In genomic region chr4:155652283-155653085, GRCm38 (mm10) we compare ENCODE assay signal across 10 mouse cellular contexts. TPM values are rescaled to one million over a fixed set of nuclear protein-coding genes. Genes with fewer than 3 reads are reported as not detected.
DNase-seq lines count a peak whose midpoint lies in the region; ATAC-seq and TF ChIP-seq lines count a peak whose summit lies in the region.
"Had no signal": no experiment of that assay in that cellular context is flagged by ENCODE, and none has a peak within 500 bp of the region (broad histone marks: within the 10 kb centered on the region; RNA-seq: fewer than 3 reads in every experiment).

No protein-coding gene starts in this region.

- H3K4me1 ChIP-seq in kidney, embryonic 15.5 days: peaks cover 49% of the 10 kb centered on the region
- peaks cover 27% of the 10 kb centered on the region for H3K4me1 ChIP-seq in hindbrain, embryonic 16.5 days (ENCODE audit: control insufficient read depth, insufficient read depth, low read depth, low read length)
- H3K4me1 ChIP-seq in midbrain, postnatal 0 days (ENCODE audit: insufficient read depth, low read length): peaks cover 3% of the 10 kb centered on the region; the same call in 1 of the 2 replicates

- H3K27me3 ChIP-seq in kidney, embryonic 15.5 days: peaks cover 51% of the 10 kb centered on the region
- H3K27me3 ChIP-seq in hindbrain, embryonic 16.5 days (replicated peaks; ENCODE audit: control insufficient read depth, insufficient read depth, low read length): peaks cover 56% of the 10 kb centered on the region
- H3K27me3 ChIP-seq in midbrain, postnatal 0 days (ENCODE audit: insufficient read depth, low read length): peaks cover 44% of the 10 kb centered on the region
- H3K27me3 ChIP-seq: Patski had no signal

- peak overlapping the region; percentile 59 for H3K9ac ChIP-seq in kidney, embryonic 15.5 days
- peak overlapping the region; percentile 56 for H3K9ac ChIP-seq in hindbrain, embryonic 16.5 days (ENCODE audit: low read depth, low read length)
- H3K9ac ChIP-seq in midbrain, postnatal 0 days (replicated peaks; ENCODE audit: low read length, poor library complexity, severe bottlenecking): peak overlapping the region; percentile 54; the same call in 1 of the 2 replicates

- peaks cover 58% of the 10 kb centered on the region for H3K36me3 ChIP-seq in kidney, embryonic 15.5 days
- H3K36me3 ChIP-seq in hindbrain, embryonic 16.5 days (ENCODE audit: control insufficient read depth, insufficient read depth, low read length): peaks cover 51% of the 10 kb centered on the region
- peaks cover 69% of the 10 kb centered on the region for H3K36me3 ChIP-seq in midbrain, postnatal 0 days (ENCODE audit: insufficient read depth, low read length)

- ATAC-seq in kidney, embryonic 15.5 days (replicated peaks; ENCODE audit: low FRiP score): no peak
- peak; percentile 2; the same call in 1 of the 2 replicates for ATAC-seq in hindbrain, embryonic 16.5 days
- ATAC-seq in midbrain, postnatal 0 days (ENCODE audit: low FRiP score): no peak

- DNase-seq in kidney, adult 18-20 months: no peak
- peak; percentile 73 for DNase-seq in cerebellum, adult 9-11 months
- DNase-seq in midbrain, postnatal 0 days (ENCODE audit: low spot score): no peak
- no peak for DNase-seq in right cerebral cortex, postnatal 25 days
- DNase-seq in urinary bladder, postnatal 4 days (ENCODE audit: low spot score in 2 of 2): no peak
- no peak for DNase-seq in frontal cortex, postnatal 10 days (ENCODE audit: low spot score in 2 of 2)

- TF ChIP-seq CTCF in midbrain, postnatal 0 days (IDR thresholded peaks at IDR 0.05): no peak

- WGBS in kidney, embryonic 15.5 days: 20% methylated on average over 36 of the region's 36 CpGs
- 25% methylated on average over 36 of the region's 36 CpGs for WGBS in hindbrain, embryonic 16.5 days
- WGBS in midbrain, postnatal 0 days: 27% methylated on average over 35 of the region's 36 CpGs

- H3K4me3 ChIP-seq in kidney, embryonic 15.5 days (replicated peaks): peak overlapping the region; percentile 53
- peak overlapping the region; percentile 36 for H3K4me3 ChIP-seq in hindbrain, embryonic 16.5 days (ENCODE audit: low read length)
- peak overlapping the region; percentile 32 for H3K4me3 ChIP-seq in midbrain, postnatal 0 days (ENCODE audit: low read depth, low read length)

- peak overlapping the region; percentile 85 for H3K27ac ChIP-seq in kidney, embryonic 15.5 days
- no peak overlapping the region for H3K27ac ChIP-seq in hindbrain, embryonic 16.5 days (ENCODE audit: low read depth, low read length)
- H3K27ac ChIP-seq in midbrain, postnatal 0 days (ENCODE audit: low read depth, low read length): no peak overlapping the region

- peak overlapping the region; percentile 83 for H3K4me2 ChIP-seq in kidney, embryonic 15.5 days
- peak overlapping the region; percentile 72 for H3K4me2 ChIP-seq in hindbrain, embryonic 16.5 days (ENCODE audit: low read length)
- peak overlapping the region; percentile 61 for H3K4me2 ChIP-seq in midbrain, postnatal 0 days (ENCODE audit: low read depth, low read length, poor library complexity, severe bottlenecking)

- H3K9me3 ChIP-seq in kidney, embryonic 15.5 days (replicated peaks): no peaks in the 10 kb centered on the region
- H3K9me3 ChIP-seq in hindbrain, embryonic 16.5 days (ENCODE audit: control insufficient read depth, low read length): no peaks in the 10 kb centered on the region
- no peaks in the 10 kb centered on the region for H3K9me3 ChIP-seq in midbrain, postnatal 0 days (ENCODE audit: low read length)

RNA-seq across cellular contexts. Expression of gene Mmp23, which starts 0.7 kb away (rescaled TPM):
- polyA plus RNA-seq in kidney, embryonic 15.5 days (2015; fragmentation: Nextera tagmentation; extraction: Ambion mirVana): 51.7 and 68.7 TPM in 2 replicates
- 2.9 and 5.3 TPM in 2 replicates for polyA plus RNA-seq in hindbrain, embryonic 16.5 days (2015; fragmentation: Nextera tagmentation; extraction: Ambion mirVana)
- 4.1 and 6.4 TPM in 2 replicates for total RNA-seq in midbrain, postnatal 0 days (2014; rRNA removed)
- polyA plus RNA-seq in midbrain, postnatal 0 days (2015; fragmentation: Nextera tagmentation; extraction: Ambion mirVana): 4.4 and 5.6 TPM in 2 replicates

RNA-seq across cellular contexts. Expression of gene Gm10563, which starts 7.3 kb away (rescaled TPM):
- polyA plus RNA-seq in kidney, embryonic 15.5 days (2015; fragmentation: Nextera tagmentation; extraction: Ambion mirVana): not detected in 2 replicates
- not detected in 2 replicates for polyA plus RNA-seq in hindbrain, embryonic 16.5 days (2015; fragmentation: Nextera tagmentation; extraction: Ambion mirVana)
- not detected in 2 replicates for total RNA-seq in midbrain, postnatal 0 days (2014; rRNA removed)
- not detected in 2 replicates for polyA plus RNA-seq in midbrain, postnatal 0 days (2015; fragmentation: Nextera tagmentation; extraction: Ambion mirVana)
- total RNA-seq: heart, postnatal 14 days had no signal
- polyA plus RNA-seq: Patski had no signal

RNA-seq across cellular contexts. Expression of gene Mib2, which starts 16.5 kb away (rescaled TPM):
- 25.8 and 30.2 TPM in 2 replicates for polyA plus RNA-seq in kidney, embryonic 15.5 days (2015; fragmentation: Nextera tagmentation; extraction: Ambion mirVana)
- polyA plus RNA-seq in hindbrain, embryonic 16.5 days (2015; fragmentation: Nextera tagmentation; extraction: Ambion mirVana): 54.4 and 55.7 TPM in 2 replicates
- 115 and 118 TPM in 2 replicates for total RNA-seq in midbrain, postnatal 0 days (2014; rRNA removed)
- 49.3 and 49.5 TPM in 2 replicates for polyA plus RNA-seq in midbrain, postnatal 0 days (2015; fragmentation: Nextera tagmentation; extraction: Ambion mirVana)

RNA-seq across cellular contexts. Expression of gene Cdk11b, which starts 27.8 kb away (rescaled TPM):
- polyA plus RNA-seq in kidney, embryonic 15.5 days (2015; fragmentation: Nextera tagmentation; extraction: Ambion mirVana): 63.4 and 64.8 TPM in 2 replicates
- polyA plus RNA-seq in hindbrain, embryonic 16.5 days (2015; fragmentation: Nextera tagmentation; extraction: Ambion mirVana): 50.0 and 54.9 TPM in 2 replicates
- total RNA-seq in midbrain, postnatal 0 days (2014; rRNA removed): 15.2 and 25.3 TPM in 2 replicates
- polyA plus RNA-seq in midbrain, postnatal 0 days (2015; fragmentation: Nextera tagmentation; extraction: Ambion mirVana): 60.2 and 64.1 TPM in 2 replicates

RNA-seq across cellular contexts. Expression of gene Fndc10, which starts 41.7 kb away (rescaled TPM):
- 4.9 and 5.3 TPM in 2 replicates for polyA plus RNA-seq in kidney, embryonic 15.5 days (2015; fragmentation: Nextera tagmentation; extraction: Ambion mirVana)
- polyA plus RNA-seq in hindbrain, embryonic 16.5 days (2015; fragmentation: Nextera tagmentation; extraction: Ambion mirVana): 14.2 and 15.5 TPM in 2 replicates
- 43.8 and 46.4 TPM in 2 replicates for total RNA-seq in midbrain, postnatal 0 days (2014; rRNA removed)
- polyA plus RNA-seq in midbrain, postnatal 0 days (2015; fragmentation: Nextera tagmentation; extraction: Ambion mirVana): 24.3 and 27.4 TPM in 2 replicates
